Mouse (Mus musculus): Measurements from ENCODE around the gene Nrgn. TPM values are rescaled to one million over a fixed set of nuclear protein-coding genes. Genes with fewer than 3 reads are reported as not detected.

The Nrgn gene
- total RNA-seq, 2 experiments from 2014 or later = 616 to 622 TPM

Other genes with a start within 250 kb of the Nrgn start
- gene Ccdc15, start 204.5 kb downstream of the Nrgn start, total RNA-seq (2021) = 1 to 10 TPM; 5.5 to 5.7 TPM
- 10 to 100 TPM; 23.8 to 24.9 TPM for gene Hepacam, start 185.6 kb downstream of the Nrgn start, total RNA-seq (2021)
- 1 to 10 TPM; 6.5 to 7.4 TPM for gene Robo4, start 151.0 kb downstream of the Nrgn start, total RNA-seq (2021)
- gene Robo3, start 119.7 kb downstream of the Nrgn start, total RNA-seq (2021) = 1 to 10 TPM; 6.1 to 6.6 TPM
- 10 to 100 TPM; 45.4 to 56.0 TPM for gene Msantd2, start 63.6 kb downstream of the Nrgn start, total RNA-seq (2021)
- 10 to 100 TPM; 30.8 to 30.9 TPM for gene Esam, start 24.8 kb downstream of the Nrgn start, total RNA-seq (2021)
- 1 to 10 TPM; 3.4 TPM for gene Vsig2, start 13.6 kb downstream of the Nrgn start, total RNA-seq (2021)
- gene Siae, start 2.8 kb upstream of the Nrgn start, total RNA-seq (2021) = 10 to 100 TPM; 10.5 to 11.1 TPM
- 1 to 10 TPM; 1.3 to 1.6 TPM for gene Spa17, start 60.8 kb upstream of the Nrgn start, total RNA-seq (2021)
- 10 to 100 TPM; 57.0 to 60.5 TPM for gene Tbrg1, start 104.4 kb upstream of the Nrgn start, total RNA-seq (2021)
- gene Panx3, start 116.3 kb upstream of the Nrgn start, total RNA-seq (2021) = not detected
- gene Olfr160, start 163.3 kb upstream of the Nrgn start, total RNA-seq (2021) = not detected
- gene Olfr874, start 192.2 kb upstream of the Nrgn start, total RNA-seq (2021) = not detected
- not detected for gene Olfr875, start 219.0 kb upstream of the Nrgn start, total RNA-seq (2021)